Mouse (Mus musculus): ENCODE data around the gene Raly.
A peak's percentile ranks its signal among the peaks of the same experiment; 100 is the strongest.

Raly gene

DNA sequence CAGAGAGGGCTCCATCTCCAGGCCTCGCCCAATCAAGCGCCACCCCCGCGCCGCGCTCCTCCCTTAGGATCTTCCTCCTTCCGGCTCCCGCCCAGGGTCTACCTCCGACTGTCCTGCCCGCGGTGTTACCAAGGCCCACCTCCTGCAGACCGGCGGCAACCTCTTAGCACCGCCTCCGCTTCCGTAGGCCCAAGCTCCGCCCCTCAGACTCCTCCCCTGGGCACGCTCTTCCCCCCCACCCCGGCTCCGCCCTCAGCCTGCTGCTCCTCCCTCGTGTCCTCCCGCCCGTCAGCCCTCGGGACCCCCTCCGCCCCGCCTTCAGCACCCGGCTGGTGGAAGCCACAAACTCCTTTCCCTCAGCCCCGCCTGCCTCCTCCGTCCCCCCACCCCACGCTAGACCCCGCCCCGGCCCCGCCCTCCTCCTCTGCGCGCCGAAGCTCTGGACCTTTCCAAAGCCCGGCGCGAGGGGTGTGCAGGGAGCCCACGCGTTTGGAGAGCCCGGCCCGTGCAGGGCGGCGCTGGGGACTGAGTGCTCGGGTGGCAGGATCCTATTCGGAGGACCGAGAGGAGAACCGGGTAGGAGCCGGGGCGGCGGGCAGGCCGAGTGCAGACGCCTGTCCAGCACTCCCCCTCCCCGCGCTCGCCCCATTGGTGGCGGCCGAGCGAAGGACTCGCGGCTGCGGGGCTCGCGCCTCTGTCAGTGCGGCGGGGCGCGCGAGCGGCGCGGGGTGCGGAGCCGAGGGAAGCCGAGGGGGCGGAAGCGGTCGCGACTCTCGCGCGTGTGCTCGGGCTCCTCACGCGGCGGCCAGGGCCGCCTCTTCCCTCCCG, at the start of gene Raly, which contains the start of gene a:
Gene Raly, plus strand, starts transcription at position 441 of the 828 bp plus-strand sequence.
Gene a, plus strand, starts transcription at position 747 of the 828 bp plus-strand sequence.
- DNase-seq (ENCODE audit: low read depth, low spot score): peak; percentile 96

- DNase-seq (ENCODE audit: low read depth, low spot score): no peak
Observed at GRCm38 (mm10) chr2:154742911-154743819, 47.7 kb upstream of the Raly start.

DNA sequence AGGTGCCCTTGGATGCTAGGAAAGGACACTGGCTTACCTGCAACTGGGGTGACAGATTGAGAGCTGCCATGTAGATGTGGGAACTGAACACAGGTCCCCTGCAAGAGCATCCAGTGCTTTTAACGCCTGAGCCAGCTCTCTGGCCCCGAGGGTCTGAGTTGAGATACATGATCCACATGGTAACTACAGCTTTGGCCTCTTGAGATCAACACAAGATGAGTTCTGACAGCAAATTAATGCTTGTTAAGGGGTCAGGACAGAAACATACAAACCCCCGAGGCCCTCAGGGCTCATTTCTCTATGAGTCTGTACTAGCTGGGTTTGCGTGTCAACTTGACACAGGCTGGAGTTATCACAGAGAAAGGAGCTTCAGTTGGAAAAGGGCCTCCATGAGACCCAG, 47.0 kb upstream of the Raly start:
- DNase-seq (ENCODE audit: low read depth, low spot score): no peak

GRCm38 (mm10) chr2:154748383-154748782, 42.5 kb upstream of the Raly start:
- no peak for DNase-seq (ENCODE audit: low read depth, low spot score)

- DNase-seq (ENCODE audit: low read depth, low spot score): peak; percentile 18
Observed at GRCm38 (mm10) chr2:154749046-154750036, 41.6 kb upstream of the Raly start.

- DNase-seq (ENCODE audit: low read depth, low spot score): no peak
Observed at GRCm38 (mm10) chr2:154751924-154752323, 39.0 kb upstream of the Raly start.

- DNase-seq (ENCODE audit: low read depth, low spot score): no peak
Observed at GRCm38 (mm10) chr2:154754068-154754560, 36.8 kb upstream of the Raly start.

DNA sequence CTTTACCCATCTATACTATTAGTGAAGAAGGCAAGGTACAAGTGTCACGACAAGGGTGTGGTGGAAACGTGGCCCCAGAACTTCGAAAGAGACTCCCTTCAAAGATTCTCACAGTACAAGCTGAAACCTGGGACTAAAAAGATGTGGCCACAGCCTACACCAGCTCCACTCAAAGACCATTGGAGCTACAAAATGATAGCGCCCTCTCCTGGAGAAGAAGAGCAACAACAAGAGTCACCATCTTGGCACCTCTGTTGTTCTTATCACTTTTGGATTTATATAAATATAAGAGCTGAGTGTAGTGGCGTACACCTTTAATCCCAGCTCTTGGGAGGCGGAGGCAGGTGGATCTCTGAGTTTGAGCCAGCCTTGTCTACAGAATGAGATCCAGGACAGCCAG, 35.1 kb upstream of the Raly start:
- no peak for DNase-seq (ENCODE audit: low read depth, low spot score)

DNA sequence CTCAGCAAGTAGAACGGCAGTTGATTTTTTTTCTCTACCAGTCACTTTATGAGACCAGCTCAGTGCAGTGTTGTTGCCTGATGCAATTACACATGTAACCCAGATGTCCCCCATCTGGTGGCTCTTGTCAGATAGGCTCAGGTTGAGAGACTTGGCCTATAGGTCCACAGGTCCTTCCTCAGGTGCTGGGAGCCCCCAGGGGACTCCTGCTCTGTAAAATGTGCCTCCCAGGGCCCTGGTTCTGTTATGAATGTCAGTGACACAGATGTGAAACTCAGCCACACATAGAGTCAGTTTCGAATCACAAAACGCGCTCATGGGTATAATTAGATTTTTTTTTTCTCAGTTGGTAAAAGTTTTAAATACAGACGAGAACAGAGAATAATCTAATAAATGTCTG, 33.2 kb upstream of the Raly start:
- DNase-seq (ENCODE audit: low read depth, low spot score): no peak

- no peak for DNase-seq (ENCODE audit: low read depth, low spot score)
Observed at GRCm38 (mm10) chr2:154758454-154758853, 32.4 kb upstream of the Raly start.

DNA sequence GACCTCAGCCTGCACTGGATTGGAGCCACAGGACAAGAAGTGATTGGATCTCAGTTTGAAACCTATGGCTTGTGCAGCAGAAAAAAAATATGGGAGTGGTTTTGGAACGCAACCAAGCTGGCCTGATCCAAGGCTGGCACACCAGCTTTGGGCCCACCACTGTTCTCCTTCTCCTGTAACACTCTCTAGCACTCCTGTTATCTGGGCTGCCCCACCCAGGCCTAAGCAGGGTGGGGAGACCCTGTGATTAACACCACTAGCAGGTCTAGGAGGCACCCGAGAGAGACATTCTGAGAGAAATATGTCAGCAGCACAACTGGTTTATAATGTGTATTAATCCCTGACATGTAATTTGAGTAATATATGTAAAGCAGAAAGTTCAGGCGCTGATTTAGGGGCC, 27.7 kb upstream of the Raly start:
- no peak for DNase-seq (ENCODE audit: low read depth, low spot score)

GRCm38 (mm10) chr2:154764828-154765497, 25.9 kb upstream of the Raly start:
- DNase-seq (ENCODE audit: low read depth, low spot score): no peak

DNA sequence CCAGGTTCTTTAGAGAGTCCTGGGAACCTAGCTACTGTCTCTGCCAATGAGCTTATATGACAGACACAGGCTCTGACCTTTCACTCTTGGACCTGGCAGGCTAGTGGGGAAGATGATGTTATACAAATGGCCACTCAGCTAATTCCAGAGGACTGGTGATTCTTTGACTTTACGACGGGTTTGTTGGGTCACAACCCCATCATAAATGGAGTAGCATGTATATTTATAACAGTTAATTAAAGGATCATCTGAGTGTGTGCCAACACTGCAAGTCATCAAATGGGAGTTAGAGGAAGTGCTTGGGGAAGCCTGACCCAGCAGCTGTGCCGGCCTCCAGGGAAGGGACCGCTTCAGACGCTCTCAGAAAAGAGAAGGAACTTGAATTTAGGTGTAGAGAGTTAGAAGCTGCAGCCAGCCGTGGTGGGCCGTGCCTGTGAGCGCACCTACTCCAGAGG, 25.3 kb upstream of the Raly start:
- no peak for DNase-seq (ENCODE audit: low read depth, low spot score)

DNA sequence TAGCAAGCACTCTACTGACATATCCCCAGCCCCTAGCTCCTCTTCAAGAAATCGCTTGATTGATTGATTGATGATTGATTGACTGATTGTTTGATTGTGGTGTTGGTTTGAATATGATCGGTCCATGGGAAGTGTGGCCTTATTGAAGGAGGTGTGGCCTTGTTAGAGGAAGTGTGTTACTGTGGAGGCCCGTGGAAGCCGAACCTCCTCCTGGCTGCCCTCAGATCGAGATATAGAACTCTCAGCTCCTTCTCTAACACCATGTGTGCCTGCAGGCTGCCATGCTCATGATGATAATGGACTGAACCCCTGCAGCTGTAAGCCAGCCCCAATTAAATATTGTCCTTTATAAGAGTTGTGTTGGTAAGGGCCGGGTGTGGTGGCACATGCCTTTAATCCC, 23.8 kb upstream of the Raly start:
- DNase-seq (ENCODE audit: low read depth, low spot score): no peak

GRCm38 (mm10) chr2:154769930-154770329, 21.0 kb upstream of the Raly start, which contains the start of gene Gm14214:
Gm14214 (minus strand) TSS chr2:154770030.
- DNase-seq (ENCODE audit: low read depth, low spot score): no peak

DNA sequence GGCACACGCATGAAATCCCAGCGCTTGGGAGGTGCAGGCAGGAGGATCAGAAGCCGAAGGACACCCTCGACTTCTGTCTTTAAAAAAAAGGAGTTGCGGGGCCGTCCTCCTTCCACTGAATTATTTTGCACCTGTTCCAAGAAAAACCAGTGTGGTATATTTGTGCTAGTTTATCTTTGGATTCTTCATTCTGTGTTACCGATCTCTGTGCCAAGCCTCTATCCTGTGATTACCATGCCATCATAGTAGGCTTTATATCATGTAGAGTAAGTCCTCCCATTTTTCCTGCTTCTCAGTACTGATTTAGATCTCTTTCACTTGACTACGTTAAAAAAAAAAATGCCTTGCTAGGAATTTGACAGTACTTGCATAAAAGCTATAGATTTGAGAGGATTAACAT, 19.3 kb upstream of the Raly start:
- no peak for DNase-seq (ENCODE audit: low read depth, low spot score)

- no peak for DNase-seq (ENCODE audit: low read depth, low spot score)
Observed at GRCm38 (mm10) chr2:154774032-154774431, 16.9 kb upstream of the Raly start.

- DNase-seq (ENCODE audit: low read depth, low spot score): no peak
Observed at GRCm38 (mm10) chr2:154776496-154776895, 14.4 kb upstream of the Raly start.

DNA sequence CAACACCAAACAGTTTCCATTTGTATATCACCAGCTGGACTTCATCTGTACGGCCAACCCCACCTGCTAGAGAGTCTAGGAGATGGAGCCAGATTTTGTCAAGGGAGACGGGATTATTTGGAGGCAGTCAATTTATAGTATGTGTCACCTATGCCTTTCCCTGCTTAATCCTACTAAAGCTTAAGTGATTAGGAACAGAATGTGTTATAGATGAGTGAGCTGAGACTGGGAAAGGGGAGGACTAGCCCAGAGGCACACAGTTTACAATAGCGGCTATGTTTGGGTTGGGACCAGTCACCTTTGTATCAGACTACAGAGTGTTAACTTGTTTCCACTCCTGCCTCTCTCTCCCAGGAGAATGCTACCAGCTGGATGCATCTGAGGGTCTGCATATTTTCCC, 11.2 kb upstream of the Raly start:
- no peak for DNase-seq (ENCODE audit: low read depth, low spot score)

- DNase-seq (ENCODE audit: low read depth, low spot score): no peak
Observed at GRCm38 (mm10) chr2:154782361-154782760, 8.5 kb upstream of the Raly start.
